ENCODE assay signal across 20 mouse cellular contexts in genomic region chr7:123025123-123025522, GRCm38 (mm10). TPM values are rescaled to one million over a fixed set of nuclear protein-coding genes. Genes with fewer than 3 reads are reported as not detected.
A peak's percentile ranks its signal among the peaks of the same experiment; 100 is the strongest.
DNase-seq lines count a peak whose midpoint lies in the region; ATAC-seq lines count a peak whose summit lies in the region.
"Had no signal": no experiment of that assay in that cellular context is flagged by ENCODE, and none has a peak within 500 bp of the region (broad histone marks: within the 10 kb centered on the region; RNA-seq: fewer than 3 reads in every experiment).

No protein-coding gene starts in this region.

- H3K36me3 ChIP-seq in hindbrain, embryonic 16.5 days (ENCODE audit: control insufficient read depth, insufficient read depth, low read length): no peaks in the 10 kb centered on the region
- H3K36me3 ChIP-seq: heart, embryonic 13.5 days; hindbrain, embryonic 10.5 days; intestine, embryonic 15.5 days; limb, embryonic 15.5 days had no signal

- DNase-seq in CD4-positive, CD25-positive, alpha-beta regulatory T cell, adult 2 months (ENCODE audit: low read depth, low spot score): peak; percentile 35
- DNase-seq in Muller cell, postnatal 12 days (ENCODE audit: inconsistent ontology term): peak; percentile 37
- DNase-seq in natural killer cell, adult 2 months (ENCODE audit: low spot score in 2 of 2): peak; percentile 19 to 39
- DNase-seq in layer of hippocampus, adult 9-11 months: no peak
- no peak for DNase-seq in kidney, adult 8-10 months
- DNase-seq: adrenal gland, postnatal 10 days; cerebellum, adult 9-11 months; forebrain, postnatal 0 days; gastrocnemius, postnatal 25 days; kidney, postnatal 14 days; lung, embryonic 14.5 days; right cerebral cortex, postnatal 14 days had no signal

- H3K27me3 ChIP-seq in hindbrain, embryonic 16.5 days (replicated peaks; ENCODE audit: control insufficient read depth, insufficient read depth, low read length): no peaks in the 10 kb centered on the region
- H3K27me3 ChIP-seq: intestine, embryonic 15.5 days; limb, embryonic 15.5 days had no signal

- WGBS in hindbrain, embryonic 16.5 days: 66% methylated on average over 9 of the region's 9 CpGs

- no peaks in the 10 kb centered on the region for H3K9me3 ChIP-seq in hindbrain, embryonic 16.5 days (ENCODE audit: control insufficient read depth, low read length)
- H3K9me3 ChIP-seq: hindbrain, embryonic 10.5 days; intestine, embryonic 15.5 days; limb, embryonic 15.5 days had no signal

- no peak overlapping the region for H3K27ac ChIP-seq in hindbrain, embryonic 16.5 days (ENCODE audit: low read depth, low read length)
- H3K27ac ChIP-seq: heart, embryonic 13.5 days; hindbrain, embryonic 10.5 days; intestine, embryonic 15.5 days; limb, embryonic 15.5 days had no signal

- H3K4me1 ChIP-seq in hindbrain, embryonic 16.5 days (ENCODE audit: control insufficient read depth, insufficient read depth, low read depth, low read length): peaks cover 3% of the 10 kb centered on the region
- H3K4me1 ChIP-seq: heart, embryonic 13.5 days; intestine, embryonic 15.5 days; limb, embryonic 15.5 days had no signal

- no peak overlapping the region for H3K4me3 ChIP-seq in hindbrain, embryonic 16.5 days (ENCODE audit: low read length)
- H3K4me3 ChIP-seq: erythroblast, embryonic 14.5 days; heart, embryonic 13.5 days; hindbrain, embryonic 10.5 days; intestine, embryonic 15.5 days; limb, embryonic 15.5 days had no signal

- H3K4me2 ChIP-seq in hindbrain, embryonic 16.5 days (ENCODE audit: low read length): no peak overlapping the region
- H3K4me2 ChIP-seq: heart, embryonic 13.5 days; intestine, embryonic 15.5 days; limb, embryonic 15.5 days; lung, embryonic 14.5 days; midbrain, embryonic 11.5 days had no signal

- ATAC-seq in hematopoietic stem cell, adult 5-6 weeks (replicated peaks in 1 of 2; ENCODE audit: insufficient read depth in 1 of 2, low FRiP score in 2 of 2, low TSS enrichment in 1 of 2, low read depth in 1 of 2, poor library complexity in 2 of 2, severe bottlenecking in 2 of 2): peak; percentile 53 to 77; a peak in 1 of 4 replicates
- ATAC-seq in hindbrain, embryonic 16.5 days: no peak
- ATAC-seq: forebrain, postnatal 0 days; intestine, embryonic 15.5 days had no signal

- H3K9ac ChIP-seq in hindbrain, embryonic 16.5 days (ENCODE audit: low read depth, low read length): no peak overlapping the region
- H3K9ac ChIP-seq: forebrain, postnatal 0 days; heart, embryonic 13.5 days; intestine, embryonic 15.5 days; limb, embryonic 15.5 days; lung, embryonic 14.5 days had no signal

RNA-seq across cellular contexts. Expression of gene Rbbp6, which starts 59.6 kb away (rescaled TPM):
- total RNA-seq in hematopoietic stem cell, adult 5-6 weeks (2017): 96.3 and 97.9 TPM in 2 replicates
- 19.5 and 20.2 TPM in 2 replicates for polyA plus RNA-seq in hindbrain, embryonic 16.5 days (2015; fragmentation: Nextera tagmentation; extraction: Ambion mirVana)

Comparison
In these comparisons a context has a peak if more than half of its experiments do, and no peak if none do; other contexts are left out.
1. DNase-seq: peak in CD4-positive, CD25-positive, alpha-beta regulatory T cell, adult 2 months (single experiment), Muller cell, postnatal 12 days (single experiment) and natural killer cell, adult 2 months (2 of 2); none in layer of hippocampus, adult 9-11 months (single experiment) and kidney, adult 8-10 months (0 of 2).